Mouse (Mus musculus) hindbrain, embryonic 10.5 days (tissue): ENCODE results near the gene Axl. TPM values are rescaled to one million over a fixed set of nuclear protein-coding genes. Genes with fewer than 3 reads are reported as not detected.

Source experiments
- DNase-seq: peaks from one replicate; pipeline ENCODE4 v3.0.0-alpha.2; 2017; ENCODE audit warnings: low spot score
- H3K27ac ChIP-seq: fragments of 300-500 bp; sonication (generic); 2 replicates; pipeline ENCODE4 v1.5.1; 2016; ENCODE audit warnings: mild to moderate bottlenecking, moderate library complexity
- H3K27me3 ChIP-seq: fragments of 300-500 bp; sonication (generic); 2 replicates; pipeline ENCODE4 v1.6.1; 2016; ENCODE audit warnings: mild to moderate bottlenecking; ENCODE audit not compliant: poor library complexity, insufficient read depth, severe bottlenecking
- H3K36me3 ChIP-seq: fragments of 300-500 bp; sonication (generic); 2 replicates; pipeline ENCODE4 v1.6.1; 2016; ENCODE audit warnings: mild to moderate bottlenecking, moderate library complexity
- H3K4me1 ChIP-seq: fragments of 300-500 bp; sonication (generic); replicated peaks from 2 replicates; pipeline ENCODE4 v1.6.1; 2016; ENCODE audit warnings: mild to moderate bottlenecking
- H3K4me3 ChIP-seq: fragments of 300-500 bp; sonication (generic); 2 replicates; pipeline ENCODE4 v1.5.1; 2016; ENCODE audit warnings: mild to moderate bottlenecking, moderate library complexity
- H3K9me3 ChIP-seq: fragments of 300-500 bp; sonication (generic); 2 replicates; pipeline ENCODE4 v1.6.1; 2016; ENCODE audit warnings: mild to moderate bottlenecking, moderate library complexity
- WGBS: fragments of 180-500 bp; shearing (Covaris S2); methylation state at CpG from one replicate; pipeline ENCODE4 v1.1.7; 2016; 5-methylcytosine and 5-hydroxymethylcytosine counted together
- polyA plus RNA-seq: library from polyadenylated mRNA; unstranded; fragments of >200 nt; fragmentation: Nextera tagmentation; extraction: Ambion mirVana; gene quantifications from 2 replicates; pipeline ENCODE4 v1.2.1, GENCODE M21; 2016

The Axl gene
- polyA plus RNA-seq, 1 experiment from 2014 or later = 18.4 TPM

DNA sequence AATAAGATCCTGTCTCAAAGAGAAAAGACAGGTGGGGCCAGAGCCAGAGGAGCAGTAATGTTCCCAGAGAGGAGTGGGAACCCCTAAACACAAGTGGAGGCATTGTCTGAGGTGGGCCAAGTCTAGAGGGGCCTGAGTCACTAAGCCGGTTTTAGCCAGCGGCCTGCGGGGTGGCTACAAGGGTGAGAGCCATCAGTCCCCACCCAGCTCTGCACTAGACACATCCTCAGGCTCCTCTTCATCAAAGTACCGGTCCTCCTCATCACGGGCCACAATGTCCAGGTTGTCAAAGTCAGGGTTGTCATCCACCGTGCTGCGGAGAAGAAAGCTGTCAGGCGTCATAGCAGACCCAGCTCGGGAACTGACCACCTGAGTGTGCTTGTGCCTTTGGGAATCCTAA is 75.7 kb downstream of the Axl start:
- Histone ChIP-seq H3K4me3 (no peak overlapping the region), H3K36me3 (peaks cover 58% of the 10 kb centered on the region), H3K27ac (no peak overlapping the region), H3K4me1 (peaks cover 47% of the 10 kb centered on the region), H3K9me3 (0 out of 2 replicates have a peak, but pooled peaks cover 2% of the 10 kb centered on the region), H3K27me3 (no peaks in the 10 kb centered on the region)
- DNase-seq = no peak
- 91% methylated on average over 9 of the region's 9 CpGs for WGBS

DNA sequence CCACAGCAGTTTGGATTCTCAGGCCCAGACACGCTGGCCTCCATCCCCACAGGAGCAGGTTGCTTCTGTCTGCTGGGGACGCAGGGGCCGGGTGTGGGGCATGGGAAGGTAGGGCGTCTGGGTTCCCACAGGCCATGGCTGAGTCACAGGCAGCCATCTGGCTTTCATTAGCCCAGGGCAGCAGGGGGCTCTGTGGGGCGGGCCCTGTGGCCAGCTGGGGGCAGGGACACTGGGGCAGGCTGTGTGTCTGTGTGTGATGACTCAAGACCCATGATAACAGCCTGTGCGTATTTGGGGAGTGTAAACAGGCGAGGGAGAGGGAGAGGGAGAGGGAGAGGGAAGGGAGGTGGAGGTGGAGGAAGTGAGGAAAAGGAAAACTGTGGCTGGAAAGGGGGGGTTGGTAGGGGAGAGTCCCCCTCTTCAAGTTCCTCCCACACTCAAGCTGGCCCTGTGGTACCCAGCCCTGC is 76.7 kb downstream of the Axl start:
- H3K27ac ChIP-seq = peak overlapping the region; percentile 75
- WGBS = 30% methylated on average over 7 of the region's 7 CpGs
- H3K9me3 ChIP-seq = 0 out of 2 replicates have a peak, but pooled peaks cover 2% of the 10 kb centered on the region
- H3K4me3 ChIP-seq = peak overlapping the region; percentile 18; the same call in 1 of the 2 replicates
- peaks cover 53% of the 10 kb centered on the region for H3K36me3 ChIP-seq
- no peaks in the 10 kb centered on the region for H3K27me3 ChIP-seq
- H3K4me1 ChIP-seq = peaks cover 49% of the 10 kb centered on the region
- peak; percentile 70 for DNase-seq

DNA sequence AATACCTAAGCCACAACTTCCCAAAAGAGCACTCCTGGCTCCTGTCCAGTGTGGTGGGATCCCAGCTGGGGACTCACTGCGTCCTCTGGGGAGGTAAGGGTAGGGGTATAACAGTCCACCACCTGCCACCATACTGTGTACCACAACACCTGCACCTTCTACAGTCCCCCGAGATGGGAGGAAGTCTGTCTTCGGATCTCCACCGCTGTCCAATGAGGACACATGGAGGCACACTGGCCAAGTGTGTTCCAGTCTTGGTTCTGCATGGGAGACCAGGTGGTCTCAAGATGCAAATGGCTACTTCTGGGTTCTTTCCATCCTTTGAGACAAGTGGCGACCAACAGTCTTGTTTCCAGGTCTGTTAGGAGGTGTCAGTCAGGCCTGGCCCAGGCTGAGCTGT is 77.3 kb downstream of the Axl start:
- WGBS = 57% methylated on average over 5 of the region's 5 CpGs
- peaks cover 47% of the 10 kb centered on the region for H3K36me3 ChIP-seq
- H3K4me1 ChIP-seq = peaks cover 50% of the 10 kb centered on the region
- H3K27me3 ChIP-seq = no peaks in the 10 kb centered on the region
- H3K4me3 ChIP-seq = no peak overlapping the region
- DNase-seq = no peak
- peak overlapping the region; percentile 75 for H3K27ac ChIP-seq
- 0 out of 2 replicates have a peak, but pooled peaks cover 2% of the 10 kb centered on the region for H3K9me3 ChIP-seq

DNA sequence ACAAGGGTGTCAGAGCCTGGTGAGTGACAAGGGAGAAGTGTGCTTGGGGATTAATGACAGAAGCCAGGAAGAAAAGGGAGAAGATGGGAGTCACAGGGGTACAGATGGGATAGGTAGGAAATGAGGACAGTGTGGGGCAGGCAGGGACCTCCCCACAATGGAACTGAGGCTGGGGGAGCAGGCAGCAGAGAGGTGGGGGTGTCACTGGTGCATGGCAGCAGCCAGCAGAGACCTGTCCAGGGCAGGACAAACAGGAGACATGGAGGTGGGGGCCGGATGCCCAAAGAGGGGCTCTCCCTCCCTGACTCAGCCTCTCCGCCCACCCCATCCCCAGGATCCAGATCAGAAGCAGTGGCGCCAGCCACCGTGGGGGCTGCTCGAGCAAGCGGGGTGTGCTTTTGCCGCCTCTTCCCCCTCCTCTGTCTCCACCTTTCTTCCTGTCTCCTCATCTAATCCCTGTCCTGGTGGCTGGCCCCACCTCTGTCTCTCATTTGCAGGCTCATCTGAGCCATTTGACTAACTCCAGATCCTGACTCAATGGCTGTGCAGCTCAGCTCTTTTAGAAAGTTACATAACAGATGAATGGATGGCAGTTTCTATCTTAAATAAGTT is 77.9 kb downstream of the Axl start:
- DNase-seq = no peak
- Histone ChIP-seq H3K27me3 (peaks cover 4% of the 10 kb centered on the region; the same call in 1 of the 2 replicates), H3K27ac (peak overlapping the region; percentile 79), H3K9me3 (0 out of 2 replicates have a peak, but pooled peaks cover under 1% of the 10 kb centered on the region), H3K36me3 (peaks cover 42% of the 10 kb centered on the region), H3K4me3 (peak overlapping the region; percentile 18), H3K4me1 (peaks cover 50% of the 10 kb centered on the region)
- WGBS = 20% methylated on average over 7 of the region's 7 CpGs

DNA sequence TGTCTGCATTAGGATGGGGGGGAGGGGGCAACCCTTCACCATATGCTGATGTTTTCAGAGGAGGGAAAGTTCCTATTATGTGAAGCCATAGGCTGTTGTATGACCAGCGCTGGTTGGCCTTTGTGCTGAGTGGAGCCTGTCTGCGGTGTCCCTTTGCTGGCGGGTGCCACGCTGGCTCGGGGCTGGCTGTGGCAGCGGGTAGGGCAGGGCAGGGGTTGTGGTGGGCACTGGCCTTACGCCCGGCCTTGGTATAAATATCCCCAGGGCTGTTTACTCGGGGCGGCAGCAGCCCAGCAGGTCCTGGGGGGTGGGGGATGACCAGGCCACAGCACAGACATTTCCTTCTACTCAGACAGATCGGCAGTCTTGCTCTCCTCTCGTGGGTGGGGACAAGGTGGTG is 78.5 kb downstream of the Axl start:
- Histone ChIP-seq H3K4me1 (peaks cover 52% of the 10 kb centered on the region), H3K36me3 (peaks cover 35% of the 10 kb centered on the region), H3K27me3 (peaks cover 11% of the 10 kb centered on the region; the same call in 1 of the 2 replicates), H3K9me3 (no peaks in the 10 kb centered on the region), H3K4me3 (peak overlapping the region; percentile 18; the same call in 1 of the 2 replicates), H3K27ac (peak overlapping the region; percentile 79)
- no peak for DNase-seq
- 21% methylated on average over 12 of the region's 12 CpGs for WGBS

DNA sequence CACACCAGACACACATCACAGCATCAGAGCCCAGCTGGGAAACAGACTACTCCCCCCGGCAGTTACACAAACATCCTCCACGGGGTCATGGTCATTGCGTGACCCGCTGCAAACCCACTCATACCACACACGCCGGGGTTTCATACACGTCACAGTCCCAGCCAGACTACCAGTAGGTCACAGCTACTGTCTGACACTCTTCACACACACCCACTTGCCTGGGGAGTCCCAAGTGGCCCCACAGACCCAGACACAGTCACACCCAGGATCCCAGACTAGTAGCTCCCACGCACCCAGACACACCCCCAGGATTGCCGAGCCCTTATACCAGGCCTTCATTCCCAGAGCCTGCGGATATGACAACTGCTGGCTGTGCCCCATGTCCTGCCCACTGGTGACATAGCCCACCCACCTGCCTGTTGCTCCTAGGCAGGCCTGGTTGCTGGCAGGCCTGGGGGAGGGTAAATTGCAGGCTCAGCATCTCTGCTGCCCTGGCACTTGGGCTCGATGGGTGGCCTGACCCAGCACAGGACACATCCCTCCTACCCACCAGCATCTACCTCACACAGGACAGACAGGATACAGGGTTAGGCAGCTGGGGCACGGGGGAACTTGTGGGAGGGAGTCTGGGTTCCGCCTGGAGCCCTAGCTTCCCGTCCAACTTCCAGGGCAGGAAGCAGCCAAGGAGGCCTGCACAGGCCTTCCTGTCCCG is 80.8 kb downstream of the Axl start:
- no peak overlapping the region for H3K4me3 ChIP-seq
- H3K27ac ChIP-seq = 0 out of 2 replicates have a peak overlapping the region, but pooled peaks have one; percentile 0
- peaks cover 25% of the 10 kb centered on the region for H3K27me3 ChIP-seq
- H3K4me1 ChIP-seq = peaks cover 67% of the 10 kb centered on the region
- DNase-seq = no peak
- H3K36me3 ChIP-seq = peaks cover 13% of the 10 kb centered on the region
- H3K9me3 ChIP-seq = no peaks in the 10 kb centered on the region
- 61% methylated on average over 15 of the region's 15 CpGs for WGBS

Other genes with a start within 250 kb of the Axl start
- gene Ceacam2, start 248.8 kb downstream of the Axl start, polyA plus RNA-seq = not detected in 2 replicates
- gene Erich4, start 172.8 kb downstream of the Axl start, polyA plus RNA-seq = not detected in 2 replicates
- gene Dmac2, start 169.3 kb downstream of the Axl start, polyA plus RNA-seq = 26.3 and 29.6 TPM in 2 replicates
- 0.87 and 1.8 TPM in 2 replicates for gene B3gnt8, start 162.1 kb downstream of the Axl start, polyA plus RNA-seq
- 45.3 and 49.4 TPM in 2 replicates for gene Bckdha, start 129.7 kb downstream of the Axl start, polyA plus RNA-seq
- gene Exosc5, start 129.5 kb downstream of the Axl start, polyA plus RNA-seq = 75.6 and 76.4 TPM in 2 replicates
- gene Tmem91, start 113.5 kb downstream of the Axl start, polyA plus RNA-seq = 3.1 and 3.2 TPM in 2 replicates
- gene B9d2, start 107.9 kb downstream of the Axl start, polyA plus RNA-seq = 38.3 and 44.6 TPM in 2 replicates
- 0.81 and 2.1 TPM in 2 replicates for gene Tgfb1, start 101.7 kb downstream of the Axl start, polyA plus RNA-seq
- gene Ccdc97, start 69.6 kb downstream of the Axl start, polyA plus RNA-seq = 32.4 and 44.0 TPM in 2 replicates
- 60.5 and 61.6 TPM in 2 replicates for gene Hnrnpul1, start 33.9 kb downstream of the Axl start, polyA plus RNA-seq
- 0.44 and 0.46 TPM in 2 replicates for gene Cyp2s1, start 28.2 kb upstream of the Axl start, polyA plus RNA-seq
- gene Cyp2b10, start 108.9 kb upstream of the Axl start, polyA plus RNA-seq = not detected in 2 replicates